Mouse (Mus musculus) CD4-positive, CD25-positive, alpha-beta regulatory T cell, adult 9 weeks (primary cell): Measurements from ENCODE around the gene Gjb6. TPM values are rescaled to one million over a fixed set of nuclear protein-coding genes. Genes with fewer than 3 reads are reported as not detected.

Experiments used
- polyA plus RNA-seq: library from polyadenylated mRNA; unstranded; fragments of 100-300 nt; shearing (Covaris generic); gene quantifications from one replicate; pipeline ENCODE4 v1.2.1, GENCODE M21; 2017

Gjb6 gene
- not detected for polyA plus RNA-seq

DNA sequence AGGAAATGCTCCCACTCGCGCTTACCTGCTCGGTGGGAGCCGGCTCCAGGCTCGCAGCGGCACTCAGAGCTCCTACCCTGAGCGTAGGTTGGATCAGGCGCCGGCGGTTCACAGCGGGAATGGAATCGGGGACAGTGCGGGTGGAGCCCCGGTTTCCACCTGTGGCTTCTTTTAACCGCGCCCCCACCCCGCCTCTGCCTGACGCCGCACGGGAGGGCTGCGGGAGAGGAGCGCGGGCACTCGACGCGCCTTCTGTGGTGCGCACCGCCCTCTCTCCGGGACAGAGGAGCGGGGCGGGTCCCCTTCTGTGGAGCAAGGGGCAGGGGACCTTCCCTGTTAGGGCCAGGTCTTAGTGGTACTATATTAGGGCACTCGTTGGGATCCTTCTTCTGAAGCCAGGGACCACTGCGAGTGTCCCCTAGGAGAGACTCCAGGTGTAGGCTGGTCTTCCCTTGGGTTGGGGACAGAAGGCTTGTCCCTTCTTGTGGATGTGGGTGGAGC is at the start of gene Gjb6:
Gene Gjb6 (minus strand): TSS at position 451 of the 501 bp plus-strand sequence.

DNA sequence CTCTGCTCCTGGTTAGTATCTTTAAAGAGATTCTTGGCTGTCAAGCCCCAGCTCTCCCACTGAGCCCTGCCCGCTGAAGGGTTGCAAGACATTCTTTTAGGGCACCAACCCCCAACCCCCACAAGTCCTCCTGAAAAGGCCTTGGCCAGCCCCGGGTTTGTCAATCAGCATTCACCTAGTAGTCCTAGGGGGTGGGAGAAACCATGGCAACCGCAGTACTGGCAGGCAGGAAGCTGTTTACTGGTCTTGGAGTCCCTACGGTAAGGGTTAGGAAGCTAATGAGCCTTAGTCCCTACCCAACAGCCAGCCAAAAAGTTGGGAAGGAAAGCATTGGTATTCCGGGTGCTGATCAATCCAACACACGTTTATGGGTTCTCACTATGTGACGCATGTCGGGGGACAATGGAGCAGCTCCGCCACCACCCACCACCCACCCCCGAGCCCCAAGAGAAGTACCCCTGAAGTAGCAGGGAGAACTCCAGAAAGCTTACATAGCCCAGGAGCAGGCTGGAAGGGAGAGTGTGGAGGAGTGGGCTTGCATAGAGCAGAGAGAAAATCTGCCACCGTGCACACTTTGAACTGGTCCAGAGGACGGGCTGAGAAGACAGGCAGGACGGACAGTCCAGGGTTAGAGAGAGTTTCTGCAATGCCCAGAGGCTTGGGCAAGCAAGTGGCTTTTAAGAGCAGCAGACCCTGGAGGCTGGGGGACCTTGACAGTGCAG is 17.4 kb downstream of the Gjb6 start, which contains the start of gene Gm4491:
Gene Gm4491 (minus strand): TSS at position 61 of the 722 bp plus-strand sequence.

DNA sequence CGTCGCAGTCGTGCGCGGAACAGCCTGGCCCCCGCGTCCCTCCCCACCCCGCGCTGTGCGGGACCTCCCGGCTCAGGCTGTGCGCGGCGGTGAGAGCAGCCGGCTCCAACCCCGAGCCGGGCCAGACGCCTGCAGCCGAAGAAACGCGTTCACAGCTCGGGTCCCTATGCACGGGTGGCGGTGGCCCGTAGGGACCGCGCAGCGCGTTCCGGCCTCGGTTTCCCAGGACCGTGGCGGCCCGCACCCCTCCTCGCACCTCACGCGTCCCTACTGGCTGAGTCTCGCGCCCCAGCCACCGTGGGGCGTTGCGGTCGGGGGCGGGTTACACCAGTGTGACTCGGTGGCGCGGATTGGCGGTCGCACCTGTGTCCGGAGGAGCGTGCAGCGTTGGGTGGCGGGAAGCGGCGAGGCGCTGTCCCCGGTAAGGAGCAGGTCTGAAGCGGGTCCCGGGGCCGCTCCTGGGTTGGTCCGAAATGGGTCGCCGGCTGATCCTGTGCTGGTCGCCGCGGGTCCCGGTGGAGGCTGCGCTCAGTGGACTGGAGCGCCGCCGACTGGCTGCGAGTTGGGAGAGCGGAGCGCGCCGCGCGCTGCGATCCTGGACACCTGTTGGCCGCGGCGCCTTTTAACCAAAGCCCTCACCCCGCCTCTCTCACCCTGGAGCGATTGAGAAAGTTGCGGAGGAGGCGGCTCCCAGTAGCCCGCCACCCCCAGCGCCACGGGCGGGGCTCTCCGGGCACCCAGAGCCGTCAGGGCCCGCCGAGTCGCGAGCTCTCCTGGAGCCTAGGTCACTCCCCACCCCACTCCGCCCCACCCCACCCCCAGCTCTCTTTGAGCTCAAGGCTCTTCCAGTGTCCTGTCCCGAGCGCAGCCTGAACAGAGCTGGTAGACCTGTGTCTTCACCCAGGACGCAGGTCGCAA is 29.0 kb downstream of the Gjb6 start, which contains the start of gene Gjb2:
Gene Gjb2 (minus strand): TSS at position 597 of the 918 bp plus-strand sequence.

Other genes with a start within 250 kb of the Gjb6 start
- 68.9 TPM for gene Zmym2, start 247.0 kb downstream of the Gjb6 start, polyA plus RNA-seq
- not detected for gene Gja3, start 75.5 kb downstream of the Gjb6 start, polyA plus RNA-seq
- gene Gjb2, start 28.9 kb downstream of the Gjb6 start, polyA plus RNA-seq: 2.8 TPM
- not detected for gene Gm4491, start 17.7 kb downstream of the Gjb6 start, polyA plus RNA-seq